Mouse (Mus musculus): Measurements from ENCODE around the gene Mfsd12. TPM values are rescaled to one million over a fixed set of nuclear protein-coding genes. Genes with fewer than 3 reads are reported as not detected.

Gene Mfsd12
- polyA plus RNA-seq, 1 experiment from 2014 or later = 10.3 TPM

- peak within 1 kb of the TSS; percentile 64 for H3K4me3 ChIP-seq
- WGBS = 31% methylated on average over 12 of the region's 12 CpGs
- no peak for DNase-seq (ENCODE audit: low spot score)
- H3K36me3 ChIP-seq = peaks cover 62% of the 10 kb centered on the region
- H3K27ac ChIP-seq = peak within 1 kb of the TSS; percentile 78
- peaks cover 76% of the 10 kb centered on the region for H3K4me1 ChIP-seq
- H3K9me3 ChIP-seq = no peaks in the 10 kb centered on the region
- H3K27me3 ChIP-seq (ENCODE audit: insufficient read depth, poor library complexity, severe bottlenecking) = peaks cover 35% of the 10 kb centered on the region
These were observed 8.6 kb downstream of the Mfsd12 start, which contains the start of gene 4930404N11Rik for GRCm38 (mm10) chr10:81365672-81366476. Gene 4930404N11Rik, minus strand, starts transcription at chr10:81365816.

- Histone ChIP-seq H3K9me3 (no peaks in the 10 kb centered on the region), H3K4me3 (no peak overlapping the region), H3K27me3 (ENCODE audit: insufficient read depth, poor library complexity, severe bottlenecking) (peaks cover 35% of the 10 kb centered on the region), H3K4me1 (peaks cover 68% of the 10 kb centered on the region), H3K36me3 (peaks cover 69% of the 10 kb centered on the region), H3K27ac (0 out of 2 replicates have a peak overlapping the region, but pooled peaks have one; percentile 62)
- 80% methylated on average over 6 of the region's 6 CpGs for WGBS
- DNase-seq (ENCODE audit: low spot score) = no peak
These were observed 9.4 kb downstream of the Mfsd12 start for GRCm38 (mm10) chr10:81366477-81367206.

- peaks cover 69% of the 10 kb centered on the region for H3K36me3 ChIP-seq
- H3K4me1 ChIP-seq = peaks cover 63% of the 10 kb centered on the region
These were observed 9.9 kb downstream of the Mfsd12 start for GRCm38 (mm10) chr10:81367207-81367495.

GRCm38 (mm10) chr10:81375322-81375721, 18.0 kb downstream of the Mfsd12 start:
- no peaks in the 10 kb centered on the region for H3K9me3 ChIP-seq
- 95% methylated on average over 10 of the region's 10 CpGs for WGBS
- peaks cover 35% of the 10 kb centered on the region for H3K4me1 ChIP-seq
- DNase-seq (ENCODE audit: low spot score) = no peak
- H3K36me3 ChIP-seq = peaks cover 55% of the 10 kb centered on the region
- no peaks in the 10 kb centered on the region for H3K27me3 ChIP-seq (ENCODE audit: insufficient read depth, poor library complexity, severe bottlenecking)
- H3K4me3 ChIP-seq = no peak overlapping the region
- no peak overlapping the region for H3K27ac ChIP-seq

More at GRCm38 (mm10) chr10:81367207-81367495, 9.9 kb downstream of the Mfsd12 start:
- no peak for DNase-seq (ENCODE audit: low spot score)
- 96% methylated on average over 6 of the region's 6 CpGs for WGBS
- peaks cover 31% of the 10 kb centered on the region for H3K27me3 ChIP-seq (ENCODE audit: insufficient read depth, poor library complexity, severe bottlenecking)
- no peak overlapping the region for H3K4me3 ChIP-seq
- no peak overlapping the region for H3K27ac ChIP-seq
- no peaks in the 10 kb centered on the region for H3K9me3 ChIP-seq

- no peak for DNase-seq (ENCODE audit: low spot score)
- 35% methylated on average over 6 of the region's 6 CpGs for WGBS
- H3K36me3 ChIP-seq = peaks cover 40% of the 10 kb centered on the region
- H3K27me3 ChIP-seq (ENCODE audit: insufficient read depth, poor library complexity, severe bottlenecking) = no peaks in the 10 kb centered on the region
- peak overlapping the region; percentile 98 for H3K27ac ChIP-seq
- peaks cover 40% of the 10 kb centered on the region for H3K4me1 ChIP-seq
- no peaks in the 10 kb centered on the region for H3K9me3 ChIP-seq
- peak overlapping the region; percentile 94 for H3K4me3 ChIP-seq
These were observed 19.5 kb downstream of the Mfsd12 start for GRCm38 (mm10) chr10:81376561-81377361.

- H3K27ac ChIP-seq = peak overlapping the region; percentile 98
- WGBS = 57% methylated on average over 2 of the region's 2 CpGs
- H3K36me3 ChIP-seq = peaks cover 35% of the 10 kb centered on the region
These were observed 20.0 kb downstream of the Mfsd12 start for GRCm38 (mm10) chr10:81377362-81377664.

GRCm38 (mm10) chr10:81377793-81378552, 20.7 kb downstream of the Mfsd12 start, which contains the start of gene Fzr1:
Gene Fzr1, minus strand, starts transcription at chr10:81378516.
- no peaks in the 10 kb centered on the region for H3K9me3 ChIP-seq
- WGBS = 1% methylated on average over 59 of the region's 59 CpGs
- peaks cover 29% of the 10 kb centered on the region for H3K36me3 ChIP-seq
- peak within 1 kb of the TSS; percentile 94 for H3K4me3 ChIP-seq
- peaks cover 40% of the 10 kb centered on the region for H3K4me1 ChIP-seq
- DNase-seq (ENCODE audit: low spot score) = no peak
- no peaks in the 10 kb centered on the region for H3K27me3 ChIP-seq (ENCODE audit: insufficient read depth, poor library complexity, severe bottlenecking)
- H3K27ac ChIP-seq = peak within 1 kb of the TSS; percentile 98

More at GRCm38 (mm10) chr10:81377362-81377664, 20.0 kb downstream of the Mfsd12 start:
- no peaks in the 10 kb centered on the region for H3K9me3 ChIP-seq
- H3K27me3 ChIP-seq (ENCODE audit: insufficient read depth, poor library complexity, severe bottlenecking) = no peaks in the 10 kb centered on the region
- H3K4me3 ChIP-seq = peak overlapping the region; percentile 94
- H3K4me1 ChIP-seq = peaks cover 44% of the 10 kb centered on the region
- no peak for DNase-seq (ENCODE audit: low spot score)

GRCm38 (mm10) chr10:81378553-81379182, 21.4 kb downstream of the Mfsd12 start:
- WGBS = under 1% methylated on average over 46 of the region's 46 CpGs
- peak overlapping the region; percentile 94 for H3K4me3 ChIP-seq
- H3K9me3 ChIP-seq = no peaks in the 10 kb centered on the region
- peaks cover 22% of the 10 kb centered on the region for H3K36me3 ChIP-seq
- DNase-seq (ENCODE audit: low spot score) = peak; percentile 100
- peaks cover 34% of the 10 kb centered on the region for H3K4me1 ChIP-seq
- no peaks in the 10 kb centered on the region for H3K27me3 ChIP-seq (ENCODE audit: insufficient read depth, poor library complexity, severe bottlenecking)
- peak overlapping the region; percentile 98 for H3K27ac ChIP-seq

GRCm38 (mm10) chr10:81379183-81379553, 21.9 kb downstream of the Mfsd12 start:
- no peaks in the 10 kb centered on the region for H3K27me3 ChIP-seq (ENCODE audit: insufficient read depth, poor library complexity, severe bottlenecking)
- no peaks in the 10 kb centered on the region for H3K9me3 ChIP-seq
- peak overlapping the region; percentile 94 for H3K4me3 ChIP-seq
- peaks cover 33% of the 10 kb centered on the region for H3K4me1 ChIP-seq
- WGBS = 58% methylated on average over 3 of the region's 3 CpGs
- no peak for DNase-seq (ENCODE audit: low spot score)
- H3K27ac ChIP-seq = peak overlapping the region; percentile 98
- H3K36me3 ChIP-seq = peaks cover 17% of the 10 kb centered on the region

- 94% methylated on average over 6 of the region's 6 CpGs for WGBS
- H3K4me3 ChIP-seq = no peak overlapping the region
- H3K27me3 ChIP-seq (ENCODE audit: insufficient read depth, poor library complexity, severe bottlenecking) = no peaks in the 10 kb centered on the region
- H3K36me3 ChIP-seq = peaks cover 13% of the 10 kb centered on the region
- H3K4me1 ChIP-seq = peaks cover 34% of the 10 kb centered on the region
- no peaks in the 10 kb centered on the region for H3K9me3 ChIP-seq
- DNase-seq (ENCODE audit: low spot score) = no peak
- peak overlapping the region; percentile 22; the same call in 1 of the 2 replicates for H3K27ac ChIP-seq
These were observed 22.6 kb downstream of the Mfsd12 start for GRCm38 (mm10) chr10:81379809-81380378.

- no peak for DNase-seq (ENCODE audit: low spot score)
- 55% methylated on average over 5 of the region's 5 CpGs for WGBS
- no peaks in the 10 kb centered on the region for H3K27me3 ChIP-seq (ENCODE audit: insufficient read depth, poor library complexity, severe bottlenecking)
- no peak overlapping the region for H3K4me3 ChIP-seq
- H3K9me3 ChIP-seq = no peaks in the 10 kb centered on the region
- peaks cover 15% of the 10 kb centered on the region for H3K36me3 ChIP-seq
- peaks cover 38% of the 10 kb centered on the region for H3K4me1 ChIP-seq
- peak overlapping the region; percentile 65; the same call in 1 of the 2 replicates for H3K27ac ChIP-seq
These were observed 24.7 kb downstream of the Mfsd12 start for GRCm38 (mm10) chr10:81382039-81382438.
